Mouse (Mus musculus): ENCODE results near the gene Fam205c. TPM values are rescaled to one million over a fixed set of nuclear protein-coding genes. Genes with fewer than 3 reads are reported as not detected.
"Not testable (repeated sequence)": the region's sequence is repeated elsewhere in the genome, so short reads cannot be mapped to it uniquely, and the experiment has no call there.

Fam205c gene
- total RNA-seq, 2 experiments from 2014 or later, result not detected

GRCm38 (mm10) chr4:42879829-42880676, 6.0 kb upstream of the Fam205c start:
- peak; percentile 93 for ATAC-seq (replicated peaks; ENCODE audit: low FRiP score, poor library complexity, severe bottlenecking)

GRCm38 (mm10) chr4:42877657-42878056, 3.6 kb upstream of the Fam205c start:
- peak; percentile 50 for ATAC-seq (replicated peaks; ENCODE audit: low FRiP score, poor library complexity, severe bottlenecking)

- peak; percentile 64 for ATAC-seq (replicated peaks; ENCODE audit: low FRiP score, poor library complexity, severe bottlenecking)
Measured at GRCm38 (mm10) chr4:42876586-42877291, 2.7 kb upstream of the Fam205c start.

GRCm38 (mm10) chr4:42872746-42873435, 1.1 kb downstream of the Fam205c start:
- ATAC-seq (replicated peaks; ENCODE audit: low FRiP score, poor library complexity, severe bottlenecking), result no peak

- ATAC-seq (replicated peaks; ENCODE audit: low FRiP score, poor library complexity, severe bottlenecking), result no peak
Measured at GRCm38 (mm10) chr4:42872151-42872550, 1.9 kb downstream of the Fam205c start.

GRCm38 (mm10) chr4:42870748-42871147, 3.3 kb downstream of the Fam205c start:
- ATAC-seq (replicated peaks; ENCODE audit: low FRiP score, poor library complexity, severe bottlenecking), result no peak

GRCm38 (mm10) chr4:42868193-42868592, 5.8 kb downstream of the Fam205c start:
- 0 out of 2 replicates have a peak, but pooled peaks have one; percentile 12 for ATAC-seq (replicated peaks; ENCODE audit: low FRiP score, poor library complexity, severe bottlenecking)

- ATAC-seq (replicated peaks; ENCODE audit: low FRiP score, poor library complexity, severe bottlenecking), result peak; percentile 84
Measured at GRCm38 (mm10) chr4:42867390-42867789, 6.6 kb downstream of the Fam205c start.

GRCm38 (mm10) chr4:42863487-42863886, 10.5 kb downstream of the Fam205c start:
- ATAC-seq (replicated peaks; ENCODE audit: low FRiP score, poor library complexity, severe bottlenecking), result not testable (repeated sequence)

- ATAC-seq (replicated peaks; ENCODE audit: low FRiP score, poor library complexity, severe bottlenecking), result peak; percentile 100
Measured at GRCm38 (mm10) chr4:42860483-42860882, 13.6 kb downstream of the Fam205c start.

- ATAC-seq (replicated peaks; ENCODE audit: low FRiP score, poor library complexity, severe bottlenecking), result not testable (repeated sequence)
Measured at GRCm38 (mm10) chr4:42856671-42857070, 17.4 kb downstream of the Fam205c start, which contains the start of gene Gm12394. Gene Gm12394 (minus strand): TSS chr4:42856771.

- not testable (repeated sequence) for ATAC-seq (replicated peaks; ENCODE audit: low FRiP score, poor library complexity, severe bottlenecking)
Measured at GRCm38 (mm10) chr4:42853788-42854187, 20.2 kb downstream of the Fam205c start, which contains the start of gene Fam205a1. Gene Fam205a1 (minus strand): TSS chr4:42853888.

Other genes with a start within 250 kb of the Fam205c start
- not detected in 2 replicates for gene Gm2564, start 244.5 kb downstream of the Fam205c start, total RNA-seq (2015; ENCODE audit: low replicate concordance)
- not detected in 2 replicates for gene Gm2564, start 244.5 kb downstream of the Fam205c start, total RNA-seq (2017; ENCODE audit: low replicate concordance)
- gene Ccl27b, start 219.0 kb downstream of the Fam205c start, total RNA-seq (2015; ENCODE audit: low replicate concordance), result not detected in 2 replicates
- not detected in 2 replicates for gene Ccl27b, start 219.0 kb downstream of the Fam205c start, total RNA-seq (2017; ENCODE audit: low replicate concordance)
- gene Il11ra2, start 212.3 kb downstream of the Fam205c start, total RNA-seq (2015; ENCODE audit: low replicate concordance), result not detected in 2 replicates
- gene Il11ra2, start 212.3 kb downstream of the Fam205c start, total RNA-seq (2017; ENCODE audit: low replicate concordance), result not detected in 2 replicates
- not detected in 2 replicates for gene 4930578G10Rik, start 138.7 kb downstream of the Fam205c start, total RNA-seq (2015; ENCODE audit: low replicate concordance)
- not detected in 2 replicates for gene 4930578G10Rik, start 138.7 kb downstream of the Fam205c start, total RNA-seq (2017; ENCODE audit: low replicate concordance)
- gene Ccl19, start 117.7 kb downstream of the Fam205c start, total RNA-seq (2015; ENCODE audit: low replicate concordance), result 3.6 TPM in 1 of 2 replicates, not detected in the other
- gene Ccl19, start 117.7 kb downstream of the Fam205c start, total RNA-seq (2017; ENCODE audit: low replicate concordance), result not detected in 2 replicates
- not detected in 2 replicates for gene Ccl21a, start 100.2 kb downstream of the Fam205c start, total RNA-seq (2015; ENCODE audit: low replicate concordance)
- gene Ccl21a, start 100.2 kb downstream of the Fam205c start, total RNA-seq (2017; ENCODE audit: low replicate concordance), result not detected in 2 replicates
- 0.36 and 0.84 TPM in 2 replicates for gene Fam205a1, start 20.3 kb downstream of the Fam205c start, total RNA-seq (2015; ENCODE audit: low replicate concordance)
- not detected in 2 replicates for gene Fam205a1, start 20.3 kb downstream of the Fam205c start, total RNA-seq (2017; ENCODE audit: low replicate concordance)
- gene Gm12394, start 17.5 kb downstream of the Fam205c start, total RNA-seq (2015; ENCODE audit: low replicate concordance), result not detected in 2 replicates
- not detected in 2 replicates for gene Gm12394, start 17.5 kb downstream of the Fam205c start, total RNA-seq (2017; ENCODE audit: low replicate concordance)
- not detected in 2 replicates for gene Phf24, start 42.4 kb upstream of the Fam205c start, total RNA-seq (2015; ENCODE audit: low replicate concordance)
- gene Phf24, start 42.4 kb upstream of the Fam205c start, total RNA-seq (2017; ENCODE audit: low replicate concordance), result under 0.01 TPM in 1 of 2 replicates, not detected in the other
- gene Dnajb5, start 75.6 kb upstream of the Fam205c start, total RNA-seq (2015; ENCODE audit: low replicate concordance), result 2.1 TPM in 1 of 2 replicates, not detected in the other
- gene Dnajb5, start 75.6 kb upstream of the Fam205c start, total RNA-seq (2017; ENCODE audit: low replicate concordance), result 0.51 and 2.0 TPM in 2 replicates
- gene 1700022I11Rik, start 95.4 kb upstream of the Fam205c start, total RNA-seq (2015; ENCODE audit: low replicate concordance), result not detected in 2 replicates
- gene 1700022I11Rik, start 95.4 kb upstream of the Fam205c start, total RNA-seq (2017; ENCODE audit: low replicate concordance), result not detected in 2 replicates
- gene Vcp, start 126.3 kb upstream of the Fam205c start, total RNA-seq (2015; ENCODE audit: low replicate concordance), result 68.3 and 73.9 TPM in 2 replicates
- 120 and 189 TPM in 2 replicates for gene Vcp, start 126.3 kb upstream of the Fam205c start, total RNA-seq (2017; ENCODE audit: low replicate concordance)
- 12.6 and 20.2 TPM in 2 replicates for gene Fancg, start 136.3 kb upstream of the Fam205c start, total RNA-seq (2015; ENCODE audit: low replicate concordance)
- gene Fancg, start 136.3 kb upstream of the Fam205c start, total RNA-seq (2017; ENCODE audit: low replicate concordance), result 33.4 and 59.7 TPM in 2 replicates
- gene Pigo, start 151.6 kb upstream of the Fam205c start, total RNA-seq (2015; ENCODE audit: low replicate concordance), result 21.8 and 49.7 TPM in 2 replicates
- 12.5 and 27.2 TPM in 2 replicates for gene Pigo, start 151.6 kb upstream of the Fam205c start, total RNA-seq (2017; ENCODE audit: low replicate concordance)
- gene Stoml2, start 157.5 kb upstream of the Fam205c start, total RNA-seq (2015; ENCODE audit: low replicate concordance), result 81.3 and 85.8 TPM in 2 replicates
- 34.6 and 43.5 TPM in 2 replicates for gene Stoml2, start 157.5 kb upstream of the Fam205c start, total RNA-seq (2017; ENCODE audit: low replicate concordance)
- 52.8 and 60.9 TPM in 2 replicates for gene Fam214b, start 172.0 kb upstream of the Fam205c start, total RNA-seq (2015; ENCODE audit: low replicate concordance)
- 40.3 and 42.3 TPM in 2 replicates for gene Fam214b, start 172.0 kb upstream of the Fam205c start, total RNA-seq (2017; ENCODE audit: low replicate concordance)
- 3.8 TPM in 1 of 2 replicates, not detected in the other for gene Unc13b, start 184.7 kb upstream of the Fam205c start, total RNA-seq (2015; ENCODE audit: low replicate concordance)
- gene Unc13b, start 184.7 kb upstream of the Fam205c start, total RNA-seq (2017; ENCODE audit: low replicate concordance), result 0.64 TPM in 1 of 2 replicates, not detected in the other